In the genomic region with DNA sequence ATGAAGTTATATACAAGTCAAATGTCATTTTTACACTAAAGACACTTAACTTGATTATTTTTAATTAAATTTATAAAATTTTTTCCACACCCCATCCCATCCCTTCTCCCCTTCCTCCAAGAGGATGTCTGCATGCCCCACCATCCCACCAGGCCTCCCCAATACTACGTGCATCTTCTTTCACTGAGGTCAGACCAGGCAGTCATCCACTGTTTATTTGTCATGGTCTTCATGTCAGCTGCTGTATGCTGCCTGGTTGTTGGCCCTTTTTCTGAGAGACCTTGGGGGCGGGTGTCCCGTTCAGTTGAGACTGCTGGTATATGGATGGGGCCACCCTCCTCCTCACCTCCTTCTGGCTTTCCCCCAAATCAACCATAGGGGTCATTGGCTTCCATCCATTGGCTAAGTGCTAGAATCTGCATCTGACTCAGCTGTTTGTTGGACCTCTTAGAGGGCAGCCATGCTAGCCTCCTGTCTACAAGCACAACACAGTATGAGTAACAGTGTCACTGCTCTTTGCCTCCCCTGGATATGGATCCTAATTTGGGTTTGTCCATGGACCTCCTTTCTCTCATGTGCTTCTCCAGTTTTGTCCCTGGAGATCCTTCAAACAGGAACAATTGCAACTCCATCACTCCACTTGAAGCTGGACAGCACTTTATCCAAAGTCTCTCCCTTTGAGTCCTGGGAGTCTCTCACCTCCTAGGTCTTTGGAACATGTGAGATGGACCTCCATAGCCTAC, we compare ENCODE assay signal across 13 mouse cellular contexts. TPM values are rescaled to one million over a fixed set of nuclear protein-coding genes. Genes with fewer than 3 reads are reported as not detected.
DNase-seq lines count a peak whose midpoint lies in the region; ATAC-seq lines count a peak whose summit lies in the region.
"Not testable (repeated sequence)": the region's sequence is repeated elsewhere in the genome, so short reads cannot be mapped to it uniquely, and the experiment has no call there.
"Had no signal": no experiment of that assay in that cellular context is flagged by ENCODE, and none has a peak within 500 bp of the region (broad histone marks: within the 10 kb centered on the region; RNA-seq: fewer than 3 reads in every experiment).

No protein-coding gene starts in this region.

- WGBS in embryonic facial prominence, embryonic 11.5 days = 83% methylated on average over 3 of the region's 3 CpGs
- 76% methylated on average over 3 of the region's 3 CpGs for WGBS in forebrain, embryonic 15.5 days
- 68% methylated on average over 3 of the region's 3 CpGs for WGBS in heart, embryonic 14.5 days
- WGBS in kidney, embryonic 16.5 days = 86% methylated on average over 3 of the region's 3 CpGs
- WGBS in liver, embryonic 12.5 days (ENCODE audit: insufficient replicate concordance) = 70% methylated on average over 3 of the region's 3 CpGs
- 85% methylated on average over 3 of the region's 3 CpGs for WGBS in midbrain, embryonic 13.5 days
- WGBS in stomach, embryonic 14.5 days = 89% methylated on average over 3 of the region's 3 CpGs

- not testable (repeated sequence) for H3K9ac ChIP-seq in embryonic facial prominence, embryonic 11.5 days (replicated peaks; ENCODE audit: low read length); forebrain, embryonic 15.5 days (replicated peaks); heart, embryonic 14.5 days (ENCODE audit: low read length); kidney, embryonic 16.5 days (replicated peaks; ENCODE audit: low read length); liver, embryonic 12.5 days; midbrain, embryonic 13.5 days (replicated peaks); stomach, embryonic 14.5 days (replicated peaks; ENCODE audit: low read depth, low read length)

- not testable (repeated sequence) for H3K27ac ChIP-seq in embryonic facial prominence, embryonic 11.5 days (replicated peaks; ENCODE audit: low read depth, low read length); forebrain, embryonic 15.5 days (replicated peaks); heart, embryonic 14.5 days (replicated peaks in 1 of 2; ENCODE audit: control insufficient read depth in 1 of 2, insufficient read depth in 1 of 2, low read depth in 2 of 2, low read length in 2 of 2); kidney, embryonic 16.5 days (ENCODE audit: low read length); liver, embryonic 12.5 days; midbrain, embryonic 13.5 days; stomach, embryonic 14.5 days (ENCODE audit: low read length)

- ATAC-seq in embryonic facial prominence, embryonic 11.5 days (replicated peaks; ENCODE audit: insufficient number of reproducible peaks, low FRiP score, low TSS enrichment, low read depth) = 0 out of 2 replicates have a peak, but pooled peaks have one; percentile 34
- 0 out of 2 replicates have a peak, but pooled peaks have one; percentile 16 for ATAC-seq in forebrain, embryonic 15.5 days (replicated peaks)
- ATAC-seq in heart, embryonic 14.5 days (ENCODE audit: insufficient number of reproducible peaks, insufficient read depth, low FRiP score, low read depth) = 0 out of 2 replicates have a peak, but pooled peaks have one; percentile 43
- peak; percentile 31; the same call in 1 of the 2 replicates for ATAC-seq in kidney, embryonic 16.5 days (ENCODE audit: low FRiP score, low TSS enrichment)
- peak; percentile 37; the same call in 1 of the 2 replicates for ATAC-seq in liver, embryonic 12.5 days
- ATAC-seq in midbrain, embryonic 13.5 days = peak; percentile 50; the same call in 1 of the 2 replicates
- peak; percentile 53; the same call in 1 of the 2 replicates for ATAC-seq in stomach, embryonic 14.5 days (ENCODE audit: insufficient number of reproducible peaks, insufficient read depth, low FRiP score, low read depth)

- not testable (repeated sequence) for H3K36me3 ChIP-seq in embryonic facial prominence, embryonic 11.5 days (replicated peaks; ENCODE audit: control insufficient read depth, insufficient read depth, low read depth, low read length); forebrain, embryonic 15.5 days; heart, embryonic 14.5 days (ENCODE audit: control insufficient read depth, insufficient read depth, low read length); kidney, embryonic 16.5 days (ENCODE audit: insufficient read depth, low read length); liver, embryonic 12.5 days; midbrain, embryonic 13.5 days; stomach, embryonic 14.5 days (ENCODE audit: control insufficient read depth, insufficient read depth, low read length)

- not testable (repeated sequence) for H3K4me2 ChIP-seq in embryonic facial prominence, embryonic 11.5 days (ENCODE audit: low read depth, low read length); forebrain, embryonic 15.5 days (replicated peaks); heart, embryonic 14.5 days (ENCODE audit: low read length); kidney, embryonic 16.5 days (replicated peaks; ENCODE audit: low read depth, low read length); liver, embryonic 12.5 days; midbrain, embryonic 13.5 days (replicated peaks); stomach, embryonic 14.5 days (replicated peaks; ENCODE audit: low read depth, low read length)

- DNase-seq in embryonic facial prominence, embryonic 11.5 days (ENCODE audit: low spot score) = not testable (repeated sequence)

- H3K4me3 ChIP-seq in embryonic facial prominence, embryonic 11.5 days (ENCODE audit: low read depth, low read length); forebrain, embryonic 15.5 days; heart, embryonic 14.5 days (ENCODE audit: control insufficient read depth in 1 of 2, insufficient read depth in 1 of 2, low read depth in 1 of 2, low read length in 2 of 2); kidney, embryonic 16.5 days (ENCODE audit: low read length); liver, embryonic 12.5 days; midbrain, embryonic 13.5 days (replicated peaks); stomach, embryonic 14.5 days (ENCODE audit: low read depth, low read length): not testable (repeated sequence)

- not testable (repeated sequence) for H3K4me1 ChIP-seq in embryonic facial prominence, embryonic 11.5 days (ENCODE audit: control insufficient read depth, insufficient read depth, low read length); forebrain, embryonic 15.5 days; heart, embryonic 14.5 days (ENCODE audit: control insufficient read depth in 2 of 2, insufficient read depth in 2 of 2, low read length in 2 of 2); kidney, embryonic 16.5 days (ENCODE audit: insufficient read depth, low read length); liver, embryonic 12.5 days; midbrain, embryonic 13.5 days (replicated peaks); stomach, embryonic 14.5 days (ENCODE audit: control insufficient read depth, insufficient read depth, low read length)

- not testable (repeated sequence) for H3K9me3 ChIP-seq in embryonic facial prominence, embryonic 11.5 days (replicated peaks; ENCODE audit: control insufficient read depth, low read length); heart, embryonic 14.5 days (ENCODE audit: control insufficient read depth, low read length); kidney, embryonic 16.5 days (ENCODE audit: low read length); stomach, embryonic 14.5 days (ENCODE audit: control insufficient read depth, low read depth, low read length)
- H3K9me3 ChIP-seq in forebrain, embryonic 15.5 days = peaks cover 23% of the 10 kb centered on the region
- peaks cover 14% of the 10 kb centered on the region; the same call in 1 of the 2 replicates for H3K9me3 ChIP-seq in liver, embryonic 12.5 days (replicated peaks)
- H3K9me3 ChIP-seq in midbrain, embryonic 13.5 days = peaks cover 12% of the 10 kb centered on the region

- not testable (repeated sequence) for H3K27me3 ChIP-seq in embryonic facial prominence, embryonic 11.5 days (ENCODE audit: control insufficient read depth, insufficient read depth, low read length); forebrain, embryonic 15.5 days; heart, embryonic 14.5 days (ENCODE audit: control insufficient read depth, insufficient read depth, low read length); kidney, embryonic 16.5 days (ENCODE audit: insufficient read depth, low read length); liver, embryonic 12.5 days (replicated peaks); midbrain, embryonic 13.5 days; stomach, embryonic 14.5 days (ENCODE audit: control insufficient read depth, insufficient read depth, low read length)

RNA-seq across cellular contexts. Expression of gene Zfp980, which starts 12.7 kb away (rescaled TPM):
- 0.10 TPM in 1 of 2 replicates, not detected in the other for polyA plus RNA-seq in embryonic facial prominence, embryonic 11.5 days (2014; fragmentation: Nextera tagmentation; extraction: Ambion mirVana)
- polyA plus RNA-seq in forebrain, embryonic 15.5 days (2015; fragmentation: Nextera tagmentation; extraction: Ambion mirVana) = 0.06 TPM in 1 of 2 replicates, not detected in the other
- polyA plus RNA-seq in heart, embryonic 14.5 days (2014; fragmentation: Nextera tagmentation; extraction: Ambion mirVana) = not detected in 2 replicates
- polyA plus RNA-seq in kidney, embryonic 16.5 days (2015; fragmentation: Nextera tagmentation; extraction: Ambion mirVana) = not detected in 2 replicates
- not detected in 2 replicates for polyA plus RNA-seq in liver, embryonic 12.5 days (2016; fragmentation: Nextera tagmentation; extraction: Ambion mirVana)
- not detected in 2 replicates for polyA plus RNA-seq in midbrain, embryonic 13.5 days (2015; fragmentation: Nextera tagmentation; extraction: Ambion mirVana)
- polyA plus RNA-seq in stomach, embryonic 14.5 days (2014; fragmentation: Nextera tagmentation; extraction: Ambion mirVana) = 0.24 TPM in 1 of 2 replicates, not detected in the other
- polyA plus RNA-seq: adrenal gland, adult 2 months; cerebellum, adult 2 months; heart, embryonic 16.5 days; intestine, embryonic 14.5 days; liver, embryonic 15.5 days; neural tube, embryonic 13.5 days had no signal
